Mouse (Mus musculus): ENCODE data around the gene Nexn. TPM values are rescaled to one million over a fixed set of nuclear protein-coding genes. Genes with fewer than 3 reads are reported as not detected.
A peak's percentile ranks its signal among the peaks of the same experiment; 100 is the strongest.
"Not testable (repeated sequence)": the region's sequence is repeated elsewhere in the genome, so short reads cannot be mapped to it uniquely, and the experiment has no call there.

Nexn gene
- 2.2 and 5.1 TPM in 2 replicates for polyA plus RNA-seq (2015; fragmentation: Nextera tagmentation; extraction: Ambion mirVana)

DNA sequence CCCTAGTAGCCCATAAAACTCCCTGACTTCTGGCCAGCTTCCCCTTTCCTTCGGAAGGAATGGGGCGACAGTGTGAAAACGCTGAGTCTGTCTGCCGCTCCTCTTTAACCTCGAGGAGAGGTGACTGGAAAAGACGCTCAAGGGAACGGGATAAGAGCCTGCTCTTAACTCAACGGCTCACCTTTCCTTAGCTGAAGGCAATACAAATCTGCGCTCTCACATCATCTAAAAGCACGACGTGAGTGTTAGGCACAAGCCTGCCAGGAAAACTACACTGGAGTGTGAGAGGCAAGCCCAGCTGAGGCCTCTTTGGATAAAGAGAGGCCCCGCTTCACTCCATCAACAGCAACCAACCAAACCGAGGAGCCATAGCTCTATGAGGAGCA, at the start of gene Nexn:
Gene Nexn, minus strand, starts transcription at position 315 of the 386 bp plus-strand sequence.
- H3K4me1 ChIP-seq (replicated peaks; ENCODE audit: control insufficient read depth, insufficient read depth, low read length): peaks cover 14% of the 10 kb centered on the region
- H3K27me3 ChIP-seq (replicated peaks; ENCODE audit: control insufficient read depth, insufficient read depth, low read length): peaks cover 23% of the 10 kb centered on the region
- H3K4me2 ChIP-seq (ENCODE audit: low read length): peak within 1 kb of the TSS; percentile 99
- 0 out of 2 replicates have a peak, but pooled peaks have one; percentile 29 for ATAC-seq
- peak within 1 kb of the TSS; percentile 64 for H3K9ac ChIP-seq (replicated peaks; ENCODE audit: low read depth, low read length)
- no peaks in the 10 kb centered on the region for H3K9me3 ChIP-seq (ENCODE audit: control insufficient read depth, low read length)
- WGBS: 6% methylated on average over 13 of the region's 13 CpGs
- no peak within 1 kb of the TSS for H3K27ac ChIP-seq (ENCODE audit: low read length)
- peak within 1 kb of the TSS; percentile 58 for H3K4me3 ChIP-seq (replicated peaks; ENCODE audit: low read length)
- no peaks in the 10 kb centered on the region for H3K36me3 ChIP-seq (ENCODE audit: control insufficient read depth, insufficient read depth)

DNA sequence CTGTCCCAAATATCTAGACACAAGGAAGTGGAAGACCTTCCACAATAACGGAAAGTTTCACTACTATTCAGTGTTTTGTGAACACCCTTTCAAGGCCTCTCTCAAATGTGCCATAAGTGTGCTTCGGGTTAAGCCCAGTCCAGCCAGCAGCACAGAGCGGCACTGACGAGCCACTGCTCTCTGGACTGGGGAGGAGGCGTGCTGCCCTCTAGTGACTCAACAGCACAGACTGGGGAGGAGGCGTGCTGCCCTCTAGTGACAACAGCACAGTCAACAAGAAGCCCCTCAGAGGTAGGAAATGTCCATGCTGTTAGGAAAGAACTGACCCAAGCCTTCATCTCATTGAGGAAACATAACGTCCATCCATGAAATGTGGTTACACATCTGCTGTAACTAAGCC, 49.5 kb upstream of the Nexn start:
- 9% methylated on average over 7 of the region's 7 CpGs for WGBS

DNA sequence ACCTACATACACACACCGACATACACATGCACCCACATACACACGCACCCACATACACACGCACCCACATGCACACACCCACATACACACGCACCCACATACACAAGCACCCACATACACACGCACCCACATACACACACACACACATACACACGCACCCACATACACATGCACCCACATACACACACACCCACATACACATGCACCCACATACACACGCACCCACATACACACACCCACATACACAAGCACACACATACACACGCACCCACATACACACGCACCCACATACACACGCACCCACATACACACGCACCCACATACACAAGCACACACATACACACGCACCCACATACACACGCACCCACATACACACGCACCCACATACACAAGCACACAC, 48.5 kb upstream of the Nexn start:
- H3K9ac ChIP-seq (replicated peaks; ENCODE audit: low read depth, low read length); H3K9me3 ChIP-seq (ENCODE audit: control insufficient read depth, low read length); H3K27me3 ChIP-seq (replicated peaks; ENCODE audit: control insufficient read depth, insufficient read depth, low read length); H3K4me3 ChIP-seq (replicated peaks; ENCODE audit: low read length); ATAC-seq; H3K27ac ChIP-seq (ENCODE audit: low read length); H3K36me3 ChIP-seq (ENCODE audit: control insufficient read depth, insufficient read depth); H3K4me1 ChIP-seq (replicated peaks; ENCODE audit: control insufficient read depth, insufficient read depth, low read length); H3K4me2 ChIP-seq (ENCODE audit: low read length): not testable (repeated sequence)
- WGBS: 76% methylated on average over 14 of the region's 14 CpGs

More for the DNA sequence above, 49.5 kb upstream of the Nexn start:
- H3K27ac ChIP-seq (ENCODE audit: low read length): no peak overlapping the region
- no peak overlapping the region for H3K9ac ChIP-seq (replicated peaks; ENCODE audit: low read depth, low read length)
- H3K4me3 ChIP-seq (replicated peaks; ENCODE audit: low read length): no peak overlapping the region
- no peaks in the 10 kb centered on the region for H3K27me3 ChIP-seq (replicated peaks; ENCODE audit: control insufficient read depth, insufficient read depth, low read length)
- no peak overlapping the region for H3K4me2 ChIP-seq (ENCODE audit: low read length)
- no peaks in the 10 kb centered on the region for H3K9me3 ChIP-seq (ENCODE audit: control insufficient read depth, low read length)
- H3K36me3 ChIP-seq (ENCODE audit: control insufficient read depth, insufficient read depth): peaks cover 6% of the 10 kb centered on the region
- peak; percentile 88 for ATAC-seq
- no peaks in the 10 kb centered on the region for H3K4me1 ChIP-seq (replicated peaks; ENCODE audit: control insufficient read depth, insufficient read depth, low read length)

DNA sequence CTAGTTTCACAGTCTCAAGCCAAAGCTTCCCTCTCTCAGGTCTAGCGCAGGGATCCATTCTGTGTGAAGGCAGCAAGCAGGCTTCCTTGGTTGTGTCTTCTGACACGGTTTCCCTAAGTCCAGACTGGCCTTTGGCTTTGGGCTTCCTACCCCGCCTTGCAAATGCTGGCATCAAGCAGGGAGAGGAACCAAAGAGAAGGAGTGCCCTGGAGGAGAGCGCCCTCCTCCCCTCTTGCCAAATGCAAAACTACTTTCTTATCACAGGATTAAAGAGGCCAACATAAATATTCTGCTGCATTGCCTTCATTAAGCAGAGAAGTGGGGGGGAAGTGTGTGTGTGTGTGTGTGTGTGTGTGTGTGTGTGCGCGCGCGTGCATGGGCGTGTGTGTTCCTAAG, 43.1 kb upstream of the Nexn start:
- H3K4me2 ChIP-seq (ENCODE audit: low read length): no peak overlapping the region
- 0 out of 2 replicates have a peak, but pooled peaks cover 3% of the 10 kb centered on the region for H3K36me3 ChIP-seq (ENCODE audit: control insufficient read depth, insufficient read depth)
- 92% methylated on average over 9 of the region's 9 CpGs for WGBS
- H3K4me3 ChIP-seq (replicated peaks; ENCODE audit: low read length): no peak overlapping the region
- H3K27me3 ChIP-seq (replicated peaks; ENCODE audit: control insufficient read depth, insufficient read depth, low read length): no peaks in the 10 kb centered on the region
- no peaks in the 10 kb centered on the region for H3K9me3 ChIP-seq (ENCODE audit: control insufficient read depth, low read length)
- no peak overlapping the region for H3K9ac ChIP-seq (replicated peaks; ENCODE audit: low read depth, low read length)
- ATAC-seq: no peak
- no peak overlapping the region for H3K27ac ChIP-seq (ENCODE audit: low read length)
- no peaks in the 10 kb centered on the region for H3K4me1 ChIP-seq (replicated peaks; ENCODE audit: control insufficient read depth, insufficient read depth, low read length)

DNA sequence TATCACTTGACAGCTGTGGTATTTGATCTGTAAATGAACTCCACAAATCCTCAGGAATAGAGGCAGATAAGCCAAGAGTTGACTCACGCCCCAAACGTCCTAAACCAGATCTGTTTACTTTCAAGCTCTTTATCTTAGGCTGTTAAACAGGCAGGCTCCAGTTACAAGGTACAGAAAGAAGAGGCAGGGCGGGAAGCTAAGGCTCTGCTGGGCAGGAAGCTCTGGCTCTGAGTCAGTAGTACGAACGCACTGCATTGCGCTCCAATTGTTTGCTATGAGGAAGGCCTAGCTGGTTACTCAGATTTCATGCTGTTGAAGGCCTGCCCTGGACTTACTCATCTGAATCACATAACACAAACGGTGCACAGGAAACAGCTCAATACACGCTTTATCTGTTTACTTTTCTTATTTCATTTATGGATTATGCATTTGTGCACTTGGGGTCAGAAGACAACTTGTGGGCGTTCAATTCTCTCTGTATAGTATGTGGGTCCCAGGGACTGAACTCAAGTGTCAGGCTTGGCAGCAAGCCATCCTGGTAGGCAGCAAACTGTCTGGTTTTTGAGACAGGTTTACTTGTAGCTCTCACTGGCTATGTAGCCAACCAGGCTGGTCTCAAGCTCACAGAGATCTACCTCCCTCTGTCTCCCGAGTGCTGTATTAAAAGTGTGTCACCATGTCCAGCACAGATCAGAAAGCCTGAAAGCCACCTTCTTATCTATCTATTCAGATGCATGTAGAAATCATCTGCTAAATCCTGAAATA, 42.5 kb upstream of the Nexn start:
- no peak overlapping the region for H3K9ac ChIP-seq (replicated peaks; ENCODE audit: low read depth, low read length)
- WGBS: 77% methylated on average over 10 of the region's 10 CpGs
- H3K27me3 ChIP-seq (replicated peaks; ENCODE audit: control insufficient read depth, insufficient read depth, low read length): no peaks in the 10 kb centered on the region
- H3K27ac ChIP-seq (ENCODE audit: low read length): no peak overlapping the region
- no peak overlapping the region for H3K4me2 ChIP-seq (ENCODE audit: low read length)
- no peak overlapping the region for H3K4me3 ChIP-seq (replicated peaks; ENCODE audit: low read length)
- no peak for ATAC-seq
- H3K4me1 ChIP-seq (replicated peaks; ENCODE audit: control insufficient read depth, insufficient read depth, low read length): no peaks in the 10 kb centered on the region
- 0 out of 2 replicates have a peak, but pooled peaks cover 3% of the 10 kb centered on the region for H3K36me3 ChIP-seq (ENCODE audit: control insufficient read depth, insufficient read depth)
- H3K9me3 ChIP-seq (ENCODE audit: control insufficient read depth, low read length): no peaks in the 10 kb centered on the region

DNA sequence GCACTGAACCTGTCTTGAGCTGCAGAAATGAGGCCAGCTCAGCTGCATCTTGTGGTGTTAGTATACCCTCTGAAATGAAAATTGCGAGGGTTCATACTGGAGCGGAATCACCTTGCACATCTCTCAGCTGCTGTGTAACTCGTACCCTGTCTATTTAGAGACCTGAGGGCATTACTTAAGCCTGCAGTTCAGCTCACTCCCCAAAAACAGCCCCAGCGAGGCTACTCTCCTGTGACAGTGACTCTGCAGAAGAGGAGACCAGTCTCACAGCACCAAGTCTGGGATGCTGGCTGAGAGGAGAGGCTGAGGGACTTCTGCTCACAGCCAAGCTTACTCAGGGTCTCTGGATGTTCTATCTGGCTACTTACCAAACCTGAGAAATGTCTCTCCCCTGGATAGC, 39.8 kb upstream of the Nexn start:
- Histone ChIP-seq H3K4me3 (replicated peaks; ENCODE audit: low read length) (no peak overlapping the region), H3K9ac (replicated peaks; ENCODE audit: low read depth, low read length) (no peak overlapping the region), H3K27ac (ENCODE audit: low read length) (no peak overlapping the region), H3K9me3 (ENCODE audit: control insufficient read depth, low read length) (no peaks in the 10 kb centered on the region), H3K27me3 (replicated peaks; ENCODE audit: control insufficient read depth, insufficient read depth, low read length) (no peaks in the 10 kb centered on the region), H3K4me2 (ENCODE audit: low read length) (no peak overlapping the region), H3K4me1 (replicated peaks; ENCODE audit: control insufficient read depth, insufficient read depth, low read length) (no peaks in the 10 kb centered on the region), H3K36me3 (ENCODE audit: control insufficient read depth, insufficient read depth) (peaks cover 4% of the 10 kb centered on the region; the same call in 1 of the 2 replicates)
- ATAC-seq: no peak
- 88% methylated on average over 4 of the region's 4 CpGs for WGBS

DNA sequence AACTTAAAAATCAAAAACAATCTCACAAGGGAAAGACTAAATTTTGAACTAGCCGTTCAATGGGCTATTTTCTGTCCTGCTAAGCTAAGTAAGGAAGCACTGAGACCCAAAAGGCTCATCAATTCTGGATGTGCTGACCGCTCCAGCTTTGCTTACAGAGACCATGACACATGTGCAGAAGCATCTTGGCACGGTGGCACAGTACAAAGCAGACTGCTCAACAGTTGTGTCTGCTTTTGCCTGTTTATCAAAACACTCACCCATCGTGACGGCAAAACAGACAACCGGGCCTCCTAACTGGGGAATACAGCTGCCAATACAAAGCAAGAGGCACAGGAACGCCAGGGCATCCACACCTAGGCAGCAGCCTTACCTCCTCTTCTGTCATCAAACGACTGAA, 38.9 kb upstream of the Nexn start:
- Histone ChIP-seq H3K4me1 (replicated peaks; ENCODE audit: control insufficient read depth, insufficient read depth, low read length) (no peaks in the 10 kb centered on the region), H3K4me3 (replicated peaks; ENCODE audit: low read length) (no peak overlapping the region), H3K4me2 (ENCODE audit: low read length) (no peak overlapping the region), H3K27ac (ENCODE audit: low read length) (no peak overlapping the region), H3K27me3 (replicated peaks; ENCODE audit: control insufficient read depth, insufficient read depth, low read length) (no peaks in the 10 kb centered on the region), H3K9ac (replicated peaks; ENCODE audit: low read depth, low read length) (no peak overlapping the region), H3K9me3 (ENCODE audit: control insufficient read depth, low read length) (no peaks in the 10 kb centered on the region), H3K36me3 (ENCODE audit: control insufficient read depth, insufficient read depth) (peaks cover 4% of the 10 kb centered on the region; the same call in 1 of the 2 replicates)
- no peak for ATAC-seq
- WGBS: 91% methylated on average over 8 of the region's 8 CpGs

DNA sequence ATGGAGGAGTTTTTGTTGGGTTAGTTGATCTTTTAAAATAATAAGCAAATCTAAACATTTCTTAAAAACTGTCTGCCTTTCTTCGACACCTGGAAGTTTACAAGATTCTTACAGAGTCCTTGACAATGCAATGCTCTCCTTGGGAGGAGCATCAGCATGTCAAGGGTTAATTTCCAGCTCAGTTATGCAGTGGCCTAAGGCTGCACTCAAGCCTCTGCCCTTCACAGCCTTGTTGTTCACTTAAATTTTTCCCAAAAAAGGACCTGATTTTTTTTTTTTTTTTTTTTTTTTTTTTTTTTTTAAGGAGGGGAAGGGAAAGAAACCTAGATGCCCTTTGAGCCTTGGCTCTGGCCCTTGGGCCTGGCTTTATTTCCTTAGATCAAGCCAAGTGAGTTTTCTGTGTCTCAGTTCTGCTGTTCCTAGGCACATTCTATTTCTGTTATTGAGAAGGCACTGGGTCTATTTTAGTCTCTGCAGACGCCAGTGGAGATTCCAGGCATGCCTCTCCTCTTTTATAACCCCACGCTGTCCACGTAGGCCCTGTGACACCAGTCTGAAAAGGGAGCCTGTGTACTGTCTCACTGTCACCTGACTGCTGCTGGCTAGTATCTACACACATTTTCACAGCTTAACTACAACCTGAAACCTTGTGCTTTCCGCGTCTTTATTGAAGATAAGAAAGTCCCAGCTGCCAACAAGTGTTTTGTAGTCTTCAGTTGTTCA, 38.1 kb upstream of the Nexn start:
- ATAC-seq: no peak
- no peaks in the 10 kb centered on the region for H3K27me3 ChIP-seq (replicated peaks; ENCODE audit: control insufficient read depth, insufficient read depth, low read length)
- WGBS: 75% methylated on average over 6 of the region's 6 CpGs
- H3K4me3 ChIP-seq (replicated peaks; ENCODE audit: low read length): no peak overlapping the region
- H3K4me2 ChIP-seq (ENCODE audit: low read length): no peak overlapping the region
- no peaks in the 10 kb centered on the region for H3K9me3 ChIP-seq (ENCODE audit: control insufficient read depth, low read length)
- H3K4me1 ChIP-seq (replicated peaks; ENCODE audit: control insufficient read depth, insufficient read depth, low read length): no peaks in the 10 kb centered on the region
- H3K9ac ChIP-seq (replicated peaks; ENCODE audit: low read depth, low read length): no peak overlapping the region
- no peak overlapping the region for H3K27ac ChIP-seq (ENCODE audit: low read length)
- peaks cover 4% of the 10 kb centered on the region; the same call in 1 of the 2 replicates for H3K36me3 ChIP-seq (ENCODE audit: control insufficient read depth, insufficient read depth)

DNA sequence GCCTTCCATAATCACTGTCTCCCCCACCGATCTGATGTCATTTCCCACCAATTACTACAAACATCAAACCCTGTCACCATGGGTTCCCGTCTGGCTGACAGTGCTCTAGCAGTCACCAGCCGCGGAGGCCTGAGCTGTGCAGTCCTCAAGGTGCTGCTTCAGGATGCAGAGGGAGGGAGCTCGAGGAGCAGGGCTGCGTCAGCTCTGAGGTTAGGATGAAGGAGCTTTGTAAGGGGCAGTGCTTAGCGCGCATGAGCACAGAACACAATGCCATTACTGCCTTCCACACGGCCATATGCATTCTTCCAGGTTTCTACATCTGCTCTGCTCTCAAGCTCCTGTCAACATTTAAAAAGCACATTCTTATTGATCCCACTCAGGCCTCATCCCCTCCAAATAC, 36.8 kb upstream of the Nexn start:
- Histone ChIP-seq H3K4me3 (replicated peaks; ENCODE audit: low read length) (no peak overlapping the region), H3K9ac (replicated peaks; ENCODE audit: low read depth, low read length) (no peak overlapping the region), H3K4me1 (replicated peaks; ENCODE audit: control insufficient read depth, insufficient read depth, low read length) (no peaks in the 10 kb centered on the region), H3K4me2 (ENCODE audit: low read length) (no peak overlapping the region), H3K27ac (ENCODE audit: low read length) (no peak overlapping the region), H3K27me3 (replicated peaks; ENCODE audit: control insufficient read depth, insufficient read depth, low read length) (no peaks in the 10 kb centered on the region), H3K36me3 (ENCODE audit: control insufficient read depth, insufficient read depth) (peaks cover 4% of the 10 kb centered on the region; the same call in 1 of the 2 replicates), H3K9me3 (ENCODE audit: control insufficient read depth, low read length) (no peaks in the 10 kb centered on the region)
- ATAC-seq: no peak
- 72% methylated on average over 9 of the region's 9 CpGs for WGBS

Data from forebrain, embryonic 16.5 days (tissue).